ENCODE assay signal across 9 mouse cellular contexts in the genomic region with DNA sequence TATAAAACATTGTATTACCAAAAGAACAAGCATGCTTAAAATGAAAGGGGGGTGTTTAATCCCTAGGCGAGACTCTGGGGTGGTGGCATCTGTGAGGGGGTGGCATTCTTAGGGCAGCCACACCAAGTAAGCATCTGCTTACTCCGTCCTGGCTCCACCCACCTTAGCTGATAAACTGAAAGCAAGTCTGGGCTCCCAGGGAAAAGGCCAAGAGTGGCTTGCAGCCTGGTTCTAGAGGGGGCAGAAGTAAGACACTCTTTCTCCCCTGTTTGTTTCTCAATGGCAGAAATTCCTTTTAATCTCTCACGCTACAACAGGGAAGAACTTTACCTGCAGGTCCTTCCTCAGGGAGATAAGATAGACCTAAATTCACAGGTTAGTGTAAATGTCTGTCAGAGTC. TPM values are rescaled to one million over a fixed set of nuclear protein-coding genes. Genes with fewer than 3 reads are reported as not detected.
DNase-seq lines count a peak whose midpoint lies in the region; ATAC-seq and TF ChIP-seq lines count a peak whose summit lies in the region.
"Had no signal": no experiment of that assay in that cellular context is flagged by ENCODE, and none has a peak within 500 bp of the region (broad histone marks: within the 10 kb centered on the region; RNA-seq: fewer than 3 reads in every experiment).

No protein-coding gene starts in this region.

- H3K36me3 ChIP-seq in stomach, postnatal 0 days (ENCODE audit: control insufficient read depth, insufficient read depth, low read length), result no peaks in the 10 kb centered on the region
- H3K36me3 ChIP-seq in forebrain, embryonic 15.5 days, result no peaks in the 10 kb centered on the region

- no peak overlapping the region for H3K4me3 ChIP-seq in stomach, postnatal 0 days (ENCODE audit: low read depth, low read length)
- no peak overlapping the region for H3K4me3 ChIP-seq in forebrain, embryonic 15.5 days

- no peak for TF ChIP-seq EP300 in stomach, postnatal 0 days (optimal IDR thresholded peaks at IDR 0.05)

- no peak overlapping the region for H3K4me2 ChIP-seq in stomach, postnatal 0 days (replicated peaks; ENCODE audit: low read depth)
- H3K4me2 ChIP-seq in forebrain, embryonic 15.5 days (replicated peaks), result no peak overlapping the region

- peak overlapping the region; percentile 15; the same call in 1 of the 2 replicates for H3K27ac ChIP-seq in stomach, postnatal 0 days (replicated peaks)
- H3K27ac ChIP-seq in forebrain, embryonic 15.5 days (replicated peaks), result no peak overlapping the region

- peak; percentile 4 for DNase-seq in spleen, adult 12 weeks (ENCODE audit: low spot score)
- no peak for DNase-seq in spleen, postnatal 10 days (ENCODE audit: low spot score in 2 of 2)
- DNase-seq in Patski (ENCODE audit: low read depth, low spot score), result peak; percentile 19
- peak; percentile 24 to 30 for DNase-seq in heart, adult 9 months (ENCODE audit: low spot score in 2 of 2)
- DNase-seq in stomach, postnatal 0 days (ENCODE audit: low spot score), result peak; percentile 24
- DNase-seq in cerebellum, adult 11-12 months, result no peak
- DNase-seq: cerebellum, adult 18-20 months had no signal

- ATAC-seq in Patski, result no peak
- ATAC-seq in stomach, postnatal 0 days (ENCODE audit: low FRiP score, low TSS enrichment), result no peak
- ATAC-seq in forebrain, embryonic 15.5 days (replicated peaks), result no peak
- ATAC-seq: midbrain, embryonic 16.5 days had no signal

- no peak for TF ChIP-seq CTCF in Patski (IDR thresholded peaks at IDR 0.05)
- no peak for TF ChIP-seq CTCF in stomach, postnatal 0 days (IDR thresholded peaks at IDR 0.05; ENCODE audit: low read depth)

- CTCF ChIA-PET in Patski (lab: Charles Lee), result interaction anchor here (1.0 to 2.7 kb wide), 3 partner anchors 12 to 127 kb away, joined by 3 to 12 read pairs (median 3); no protein-coding TSS in a partner anchor

- in situ Hi-C loops in Patski (cut with MboI; ENCODE audit: low pct_unique_long_range_greater_than_20kb), result loop anchor here (5.0 kb wide), 1 partner anchor 47 kb away; no protein-coding TSS in a partner anchor

- no peaks in the 10 kb centered on the region for H3K27me3 ChIP-seq in Patski
- no peaks in the 10 kb centered on the region for H3K27me3 ChIP-seq in stomach, postnatal 0 days (ENCODE audit: control insufficient read depth, insufficient read depth, low read length)
- no peaks in the 10 kb centered on the region for H3K27me3 ChIP-seq in forebrain, embryonic 15.5 days

- no peaks in the 10 kb centered on the region for H3K9me3 ChIP-seq in stomach, postnatal 0 days (ENCODE audit: control insufficient read depth, low read length)
- H3K9me3 ChIP-seq in forebrain, embryonic 15.5 days, result no peaks in the 10 kb centered on the region

- 43% methylated on average over 3 of the region's 3 CpGs for WGBS in stomach, postnatal 0 days
- WGBS in forebrain, embryonic 15.5 days, result 63% methylated on average over 3 of the region's 3 CpGs

- POLR2A ChIA-PET in Patski (lab: Charles Lee), result interaction anchor here (0.9 to 1.2 kb wide), 2 partner anchors 41 to 56 kb away, joined by 3 read pairs; no protein-coding TSS in a partner anchor

- no peaks in the 10 kb centered on the region for H3K4me1 ChIP-seq in stomach, postnatal 0 days (replicated peaks; ENCODE audit: control insufficient read depth, insufficient read depth)
- H3K4me1 ChIP-seq in forebrain, embryonic 15.5 days, result peaks cover 8% of the 10 kb centered on the region

- no peak overlapping the region for H3K9ac ChIP-seq in stomach, postnatal 0 days (ENCODE audit: low read length)
- no peak overlapping the region for H3K9ac ChIP-seq in forebrain, embryonic 15.5 days (replicated peaks)

RNA-seq across cellular contexts. Expression of a gene that starts 38.9 kb away (rescaled TPM):
- polyA plus RNA-seq in Patski (2021), result 113 TPM
- polyA plus RNA-seq in stomach, postnatal 0 days (2015; fragmentation: Nextera tagmentation; extraction: Ambion mirVana), result 4.8 and 5.8 TPM in 2 replicates
- polyA plus RNA-seq in forebrain, embryonic 15.5 days (2015; fragmentation: Nextera tagmentation; extraction: Ambion mirVana), result 9.4 and 10.2 TPM in 2 replicates

Comparison
In these comparisons a context has a peak if more than half of its experiments do, and no peak if none do; other contexts are left out.
1. DNase-seq: peak in spleen, adult 12 weeks (single experiment), Patski (single experiment), heart, adult 9 months (2 of 2) and stomach, postnatal 0 days (single experiment); none in spleen, postnatal 10 days (0 of 2) and cerebellum, adult 11-12 months (single experiment).
2. RNA of a gene that starts 38.9 kb away (polyA plus RNA-seq): 113 TPM in Patski (single experiment); 9.4 to 10.2 TPM in forebrain, embryonic 15.5 days and 4.8 to 5.8 TPM in stomach, postnatal 0 days; every median in the first group is over 10 times any median in the second.